In the genomic region with DNA sequence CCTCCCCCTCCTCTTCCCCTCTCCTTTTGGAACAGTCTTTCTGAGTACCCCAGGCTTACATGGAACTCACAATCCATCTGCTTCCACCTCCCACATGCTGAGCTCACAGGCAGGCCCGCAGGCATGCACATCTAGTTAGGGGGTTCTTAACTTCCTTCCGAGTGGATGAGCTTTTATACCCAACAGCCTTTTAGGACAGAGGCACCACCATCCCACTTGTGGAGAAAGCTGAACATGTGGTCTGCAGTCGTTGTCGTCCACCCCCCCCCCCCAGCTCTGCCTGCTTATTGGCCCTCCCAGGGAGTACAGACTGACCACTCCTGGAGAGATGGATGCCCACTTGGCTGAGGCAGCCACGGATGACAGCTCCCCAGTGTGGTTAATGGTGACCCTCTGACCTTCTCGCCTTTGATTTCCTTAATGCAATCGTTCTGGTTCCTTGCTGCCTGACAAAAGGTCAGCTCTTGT, we compare ENCODE assay signal across 7 mouse cellular contexts.
DNase-seq lines count a peak whose midpoint lies in the region; ATAC-seq lines count a peak whose summit lies in the region.

No protein-coding gene starts in this region.

- H3K4me1 ChIP-seq in hindbrain, embryonic 16.5 days (ENCODE audit: control insufficient read depth, insufficient read depth, low read depth, low read length), result peaks cover 12% of the 10 kb centered on the region
- H3K4me1 ChIP-seq in lung, embryonic 15.5 days, result peaks cover 12% of the 10 kb centered on the region

- no peaks in the 10 kb centered on the region for H3K9me3 ChIP-seq in hindbrain, embryonic 16.5 days (ENCODE audit: control insufficient read depth, low read length)
- no peaks in the 10 kb centered on the region for H3K9me3 ChIP-seq in lung, embryonic 15.5 days

- peak; percentile 85 for ATAC-seq in hindbrain, embryonic 16.5 days
- ATAC-seq in lung, embryonic 15.5 days (ENCODE audit: borderline replicate concordance, extremely low read depth, low FRiP score, low TSS enrichment), result peak; percentile 91

- DNase-seq in ovary, postnatal 14 days (ENCODE audit: low spot score), result peak; percentile 34
- DNase-seq in ovary, postnatal 36 days (ENCODE audit: low spot score), result no peak
- DNase-seq in embryo, embryonic 11.5 days (ENCODE audit: low read depth, low spot score), result peak; percentile 74
- peak; percentile 26 for DNase-seq in skeletal muscle tissue, adult 2 months (ENCODE audit: low read depth, low spot score)
- no peak for DNase-seq in thymus, postnatal 10 days (ENCODE audit: low spot score in 2 of 2)

- no peak overlapping the region; the same call in 1 of the 2 replicates for H3K9ac ChIP-seq in hindbrain, embryonic 16.5 days (ENCODE audit: low read depth, low read length)
- H3K9ac ChIP-seq in lung, embryonic 15.5 days, result no peak overlapping the region

- peak overlapping the region; percentile 44 for H3K27ac ChIP-seq in hindbrain, embryonic 16.5 days (ENCODE audit: low read depth, low read length)
- peak overlapping the region; percentile 59 for H3K27ac ChIP-seq in lung, embryonic 15.5 days

- no peaks in the 10 kb centered on the region for H3K36me3 ChIP-seq in hindbrain, embryonic 16.5 days (ENCODE audit: control insufficient read depth, insufficient read depth, low read length)
- no peaks in the 10 kb centered on the region for H3K36me3 ChIP-seq in lung, embryonic 15.5 days

- no peak overlapping the region for H3K4me2 ChIP-seq in hindbrain, embryonic 16.5 days (ENCODE audit: low read length)
- H3K4me2 ChIP-seq in lung, embryonic 15.5 days, result no peak overlapping the region

- 3% methylated on average over 6 of the region's 7 CpGs for WGBS in hindbrain, embryonic 16.5 days
- WGBS in lung, embryonic 15.5 days, result 2% methylated on average over 7 of the region's 7 CpGs

- H3K4me3 ChIP-seq in hindbrain, embryonic 16.5 days (ENCODE audit: low read length), result no peak overlapping the region
- H3K4me3 ChIP-seq in lung, embryonic 15.5 days, result no peak overlapping the region

- H3K27me3 ChIP-seq in hindbrain, embryonic 16.5 days (replicated peaks; ENCODE audit: control insufficient read depth, insufficient read depth, low read length), result no peaks in the 10 kb centered on the region
- no peaks in the 10 kb centered on the region for H3K27me3 ChIP-seq in lung, embryonic 15.5 days

Comparison
In these comparisons a context has a peak if more than half of its experiments do, and no peak if none do; other contexts are left out.
1. DNase-seq: peak in ovary, postnatal 14 days (single experiment), embryo, embryonic 11.5 days (single experiment) and skeletal muscle tissue, adult 2 months (single experiment); none in ovary, postnatal 36 days (single experiment) and thymus, postnatal 10 days (0 of 2).